Mouse (Mus musculus): ENCODE results near the gene Tmem214. TPM values are rescaled to one million over a fixed set of nuclear protein-coding genes. Genes with fewer than 3 reads are reported as not detected.
A peak's percentile ranks its signal among the peaks of the same experiment; 100 is the strongest.

Gene Tmem214
- polyA plus RNA-seq, 1 experiment: 56.3 TPM

- TF ChIP-seq CTCF (IDR thresholded peaks at IDR 0.05; ENCODE audit: low read depth, low read length): no peak
- 0 out of 2 replicates have a peak, but pooled peaks have one; percentile 32 for TF ChIP-seq EP300 (IDR thresholded peaks at IDR 0.05; ENCODE audit: insufficient read depth, low read depth, low read length)
- TF ChIP-seq POLR2A (IDR thresholded peaks at IDR 0.05; ENCODE audit: insufficient read depth, low read length): peak; percentile 47
- no peaks in the 10 kb centered on the region for H3K4me1 ChIP-seq (ENCODE audit: control insufficient read depth, insufficient read depth, low read length)
- H3K27me3 ChIP-seq (ENCODE audit: control insufficient read depth, insufficient read depth, low read length, poor library complexity, severe bottlenecking): no peaks in the 10 kb centered on the region
- H3K27ac ChIP-seq (ENCODE audit: insufficient read depth, low read length): peak within 1 kb of the TSS; percentile 68; the same call in 1 of the 2 replicates
- H3K9me3 ChIP-seq (replicated peaks; ENCODE audit: control insufficient read depth, insufficient read depth, low read length, poor library complexity, severe bottlenecking): no peaks in the 10 kb centered on the region
- peak within 1 kb of the TSS; percentile 84 for H3K4me3 ChIP-seq (ENCODE audit: low read depth, low read length)
- H3K36me3 ChIP-seq (ENCODE audit: control insufficient read depth, insufficient read depth, low read length, poor library complexity, severe bottlenecking): peaks cover 13% of the 10 kb centered on the region
- H3K9ac ChIP-seq (ENCODE audit: low read depth, poor library complexity, severe bottlenecking): peak within 1 kb of the TSS; percentile 58
Observed at GRCm38 (mm10) chr5:30888337-30889087, 20.7 kb downstream of the Tmem214 start, which contains the start of gene Agbl5. Agbl5 (plus strand) TSS chr5:30888694.

- no peaks in the 10 kb centered on the region for H3K9me3 ChIP-seq (replicated peaks; ENCODE audit: control insufficient read depth, insufficient read depth, low read length, poor library complexity, severe bottlenecking)
- H3K27me3 ChIP-seq (ENCODE audit: control insufficient read depth, insufficient read depth, low read length, poor library complexity, severe bottlenecking): no peaks in the 10 kb centered on the region
- TF ChIP-seq POLR2A (IDR thresholded peaks at IDR 0.05; ENCODE audit: insufficient read depth, low read length) (peak; percentile 89), EP300 (IDR thresholded peaks at IDR 0.05; ENCODE audit: insufficient read depth, low read depth, low read length) (peak; percentile 39; the same call in 1 of the 2 replicates), CTCF (IDR thresholded peaks at IDR 0.05; ENCODE audit: low read depth, low read length) (no peak)
Observed at GRCm38 (mm10) chr5:30889088-30889754, 21.4 kb downstream of the Tmem214 start.

GRCm38 (mm10) chr5:30890375-30890774 is 22.6 kb downstream of the Tmem214 start:
- Histone ChIP-seq H3K36me3 (ENCODE audit: control insufficient read depth, insufficient read depth, low read length, poor library complexity, severe bottlenecking) (peaks cover 23% of the 10 kb centered on the region), H3K9ac (ENCODE audit: low read depth, poor library complexity, severe bottlenecking) (0 out of 2 replicates have a peak overlapping the region, but pooled peaks have one; percentile 58), H3K4me1 (ENCODE audit: control insufficient read depth, insufficient read depth, low read length) (no peaks in the 10 kb centered on the region), H3K4me3 (ENCODE audit: low read depth, low read length) (peak overlapping the region; percentile 9; the same call in 1 of the 2 replicates), H3K27ac (ENCODE audit: insufficient read depth, low read length) (no peak overlapping the region), H3K9me3 (replicated peaks; ENCODE audit: control insufficient read depth, insufficient read depth, low read length, poor library complexity, severe bottlenecking) (no peaks in the 10 kb centered on the region), H3K27me3 (ENCODE audit: control insufficient read depth, insufficient read depth, low read length, poor library complexity, severe bottlenecking) (no peaks in the 10 kb centered on the region)
- TF ChIP-seq POLR2A (IDR thresholded peaks at IDR 0.05; ENCODE audit: insufficient read depth, low read length): no peak
- TF ChIP-seq CTCF (IDR thresholded peaks at IDR 0.05; ENCODE audit: low read depth, low read length): no peak
- no peak for TF ChIP-seq EP300 (IDR thresholded peaks at IDR 0.05; ENCODE audit: insufficient read depth, low read depth, low read length)

More at GRCm38 (mm10) chr5:30889088-30889754, 21.4 kb downstream of the Tmem214 start:
- Histone ChIP-seq H3K4me1 (ENCODE audit: control insufficient read depth, insufficient read depth, low read length) (no peaks in the 10 kb centered on the region), H3K27ac (ENCODE audit: insufficient read depth, low read length) (peak overlapping the region; percentile 12; the same call in 1 of the 2 replicates), H3K9ac (ENCODE audit: low read depth, poor library complexity, severe bottlenecking) (peak overlapping the region; percentile 58), H3K4me3 (ENCODE audit: low read depth, low read length) (peak overlapping the region; percentile 84), H3K36me3 (ENCODE audit: control insufficient read depth, insufficient read depth, low read length, poor library complexity, severe bottlenecking) (peaks cover 20% of the 10 kb centered on the region)

- Histone ChIP-seq H3K4me1 (ENCODE audit: control insufficient read depth, insufficient read depth, low read length) (no peaks in the 10 kb centered on the region), H3K4me3 (ENCODE audit: low read depth, low read length) (no peak overlapping the region), H3K9me3 (replicated peaks; ENCODE audit: control insufficient read depth, insufficient read depth, low read length, poor library complexity, severe bottlenecking) (no peaks in the 10 kb centered on the region), H3K36me3 (ENCODE audit: control insufficient read depth, insufficient read depth, low read length, poor library complexity, severe bottlenecking) (peaks cover 22% of the 10 kb centered on the region), H3K27me3 (ENCODE audit: control insufficient read depth, insufficient read depth, low read length, poor library complexity, severe bottlenecking) (no peaks in the 10 kb centered on the region), H3K9ac (ENCODE audit: low read depth, poor library complexity, severe bottlenecking) (no peak overlapping the region), H3K27ac (ENCODE audit: insufficient read depth, low read length) (no peak overlapping the region)
- no peak for TF ChIP-seq POLR2A (IDR thresholded peaks at IDR 0.05; ENCODE audit: insufficient read depth, low read length)
- no peak for TF ChIP-seq CTCF (IDR thresholded peaks at IDR 0.05; ENCODE audit: low read depth, low read length)
- TF ChIP-seq EP300 (IDR thresholded peaks at IDR 0.05; ENCODE audit: insufficient read depth, low read depth, low read length): no peak
Observed at GRCm38 (mm10) chr5:30901860-30902259, 34.0 kb downstream of the Tmem214 start.

GRCm38 (mm10) chr5:30907413-30908059 is 39.7 kb downstream of the Tmem214 start, which contains the start of gene Ost4:
Ost4 (minus strand) TSS chr5:30907788.
- Histone ChIP-seq H3K9me3 (replicated peaks; ENCODE audit: control insufficient read depth, insufficient read depth, low read length, poor library complexity, severe bottlenecking) (no peaks in the 10 kb centered on the region), H3K4me1 (ENCODE audit: control insufficient read depth, insufficient read depth, low read length) (no peaks in the 10 kb centered on the region), H3K27me3 (ENCODE audit: control insufficient read depth, insufficient read depth, low read length, poor library complexity, severe bottlenecking) (no peaks in the 10 kb centered on the region), H3K9ac (ENCODE audit: low read depth, poor library complexity, severe bottlenecking) (peak within 1 kb of the TSS; percentile 23), H3K36me3 (ENCODE audit: control insufficient read depth, insufficient read depth, low read length, poor library complexity, severe bottlenecking) (peaks cover 13% of the 10 kb centered on the region), H3K4me3 (ENCODE audit: low read depth, low read length) (peak within 1 kb of the TSS; percentile 79), H3K27ac (ENCODE audit: insufficient read depth, low read length) (peak within 1 kb of the TSS; percentile 1; the same call in 1 of the 2 replicates)
- TF ChIP-seq CTCF (IDR thresholded peaks at IDR 0.05; ENCODE audit: low read depth, low read length): no peak
- TF ChIP-seq POLR2A (IDR thresholded peaks at IDR 0.05; ENCODE audit: insufficient read depth, low read length): peak; percentile 67
